Mouse (Mus musculus): ENCODE results near the gene Sf3b6. TPM values are rescaled to one million over a fixed set of nuclear protein-coding genes. Genes with fewer than 3 reads are reported as not detected.

The Sf3b6 gene
- 282 and 300 TPM in 2 replicates for polyA plus RNA-seq (2014; fragmentation: Nextera tagmentation; extraction: Ambion mirVana)

- no peaks in the 10 kb centered on the region for H3K27me3 ChIP-seq (replicated peaks; ENCODE audit: control insufficient read depth, insufficient read depth, low read length)
- H3K4me2 ChIP-seq (ENCODE audit: low read length): peak within 1 kb of the TSS; percentile 92
- peak; percentile 99 for ATAC-seq (replicated peaks; ENCODE audit: low FRiP score, low TSS enrichment, low read depth)
- peak within 1 kb of the TSS; percentile 68 for H3K4me3 ChIP-seq (ENCODE audit: low read depth, low read length)
- H3K9me3 ChIP-seq (ENCODE audit: control insufficient read depth, low read length): no peaks in the 10 kb centered on the region
- H3K36me3 ChIP-seq (ENCODE audit: control insufficient read depth, insufficient read depth, low read length): peaks cover 25% of the 10 kb centered on the region
- peak within 1 kb of the TSS; percentile 58 for H3K9ac ChIP-seq (ENCODE audit: low read length)
- DNase-seq (ENCODE audit: low spot score): peak; percentile 97
- WGBS: under 1% methylated on average over 49 of the region's 49 CpGs
- peaks cover 12% of the 10 kb centered on the region for H3K4me1 ChIP-seq (replicated peaks; ENCODE audit: control insufficient read depth, insufficient read depth, low read length)
- peak within 1 kb of the TSS; percentile 85 for H3K27ac ChIP-seq (ENCODE audit: low read depth)
These were observed at the start of gene Sf3b6 for GRCm38 (mm10) chr12:4817361-4818101. TSS of gene Sf3b6 (plus strand) at chr12:4817544.

GRCm38 (mm10) chr12:4768492-4769332 is 48.6 kb upstream of the Sf3b6 start, which contains the start of the genes Pfn4 and Fam228b:
TSS of gene Pfn4 (plus strand) at chr12:4769022.
TSS of gene Fam228b (minus strand) at chr12:4769267.
- peak; percentile 98 for ATAC-seq (replicated peaks; ENCODE audit: low FRiP score, low TSS enrichment, low read depth)
- peak; percentile 100 for DNase-seq (ENCODE audit: low spot score)
- 4% methylated on average over 56 of the region's 61 CpGs for WGBS

GRCm38 (mm10) chr12:4769333-4769723 is 48.0 kb upstream of the Sf3b6 start:
- no peaks in the 10 kb centered on the region for H3K36me3 ChIP-seq (ENCODE audit: control insufficient read depth, insufficient read depth, low read length)
- peak overlapping the region; percentile 89 for H3K27ac ChIP-seq (ENCODE audit: low read depth)
- ATAC-seq (replicated peaks; ENCODE audit: low FRiP score, low TSS enrichment, low read depth): no peak; the same call in 1 of the 2 replicates

More at GRCm38 (mm10) chr12:4768492-4769332, 48.6 kb upstream of the Sf3b6 start, which contains the start of the genes Pfn4 and Fam228b:
- H3K27ac ChIP-seq (ENCODE audit: low read depth): peak within 1 kb of the TSS; percentile 89
- no peaks in the 10 kb centered on the region for H3K36me3 ChIP-seq (ENCODE audit: control insufficient read depth, insufficient read depth, low read length)
- peak within 1 kb of the TSS; percentile 81 for H3K9ac ChIP-seq (ENCODE audit: low read length)
- peak within 1 kb of the TSS; percentile 71 for H3K4me2 ChIP-seq (ENCODE audit: low read length)
- no peaks in the 10 kb centered on the region for H3K9me3 ChIP-seq (ENCODE audit: control insufficient read depth, low read length)
- no peaks in the 10 kb centered on the region for H3K27me3 ChIP-seq (replicated peaks; ENCODE audit: control insufficient read depth, insufficient read depth, low read length)
- 0 out of 2 replicates have a peak, but pooled peaks cover 4% of the 10 kb centered on the region for H3K4me1 ChIP-seq (replicated peaks; ENCODE audit: control insufficient read depth, insufficient read depth, low read length)
- peak within 1 kb of the TSS; percentile 59 for H3K4me3 ChIP-seq (ENCODE audit: low read depth, low read length)

GRCm38 (mm10) chr12:4774895-4775587 is 42.3 kb upstream of the Sf3b6 start:
- no peak overlapping the region for H3K4me3 ChIP-seq (ENCODE audit: low read depth, low read length)
- 86% methylated on average over 8 of the region's 8 CpGs for WGBS
- H3K4me2 ChIP-seq (ENCODE audit: low read length): no peak overlapping the region
- H3K27ac ChIP-seq (ENCODE audit: low read depth): no peak overlapping the region
- DNase-seq (ENCODE audit: low spot score) (no peak), ATAC-seq (replicated peaks; ENCODE audit: low FRiP score, low TSS enrichment, low read depth) (no peak)
- no peaks in the 10 kb centered on the region for H3K27me3 ChIP-seq (replicated peaks; ENCODE audit: control insufficient read depth, insufficient read depth, low read length)
- H3K4me1 ChIP-seq (replicated peaks; ENCODE audit: control insufficient read depth, insufficient read depth, low read length): no peaks in the 10 kb centered on the region
- no peak overlapping the region for H3K9ac ChIP-seq (ENCODE audit: low read length)
- no peaks in the 10 kb centered on the region for H3K9me3 ChIP-seq (ENCODE audit: control insufficient read depth, low read length)
- H3K36me3 ChIP-seq (ENCODE audit: control insufficient read depth, insufficient read depth, low read length): no peaks in the 10 kb centered on the region

More at GRCm38 (mm10) chr12:4769333-4769723, 48.0 kb upstream of the Sf3b6 start:
- H3K9ac ChIP-seq (ENCODE audit: low read length): peak overlapping the region; percentile 81
- H3K4me3 ChIP-seq (ENCODE audit: low read depth, low read length): peak overlapping the region; percentile 59
- no peak for DNase-seq (ENCODE audit: low spot score)
- H3K4me2 ChIP-seq (ENCODE audit: low read length): peak overlapping the region; percentile 71
- H3K9me3 ChIP-seq (ENCODE audit: control insufficient read depth, low read length): no peaks in the 10 kb centered on the region
- 20% methylated on average over 13 of the region's 13 CpGs for WGBS
- 0 out of 2 replicates have a peak, but pooled peaks cover 4% of the 10 kb centered on the region for H3K4me1 ChIP-seq (replicated peaks; ENCODE audit: control insufficient read depth, insufficient read depth, low read length)
- H3K27me3 ChIP-seq (replicated peaks; ENCODE audit: control insufficient read depth, insufficient read depth, low read length): no peaks in the 10 kb centered on the region

GRCm38 (mm10) chr12:4775588-4775949 is 41.8 kb upstream of the Sf3b6 start:
- Histone ChIP-seq H3K9ac (ENCODE audit: low read length) (no peak overlapping the region), H3K4me1 (replicated peaks; ENCODE audit: control insufficient read depth, insufficient read depth, low read length) (no peaks in the 10 kb centered on the region), H3K36me3 (ENCODE audit: control insufficient read depth, insufficient read depth, low read length) (no peaks in the 10 kb centered on the region), H3K27me3 (replicated peaks; ENCODE audit: control insufficient read depth, insufficient read depth, low read length) (no peaks in the 10 kb centered on the region), H3K27ac (ENCODE audit: low read depth) (no peak overlapping the region), H3K4me3 (ENCODE audit: low read depth, low read length) (no peak overlapping the region), H3K9me3 (ENCODE audit: control insufficient read depth, low read length) (no peaks in the 10 kb centered on the region), H3K4me2 (ENCODE audit: low read length) (no peak overlapping the region)
- DNase-seq (ENCODE audit: low spot score): no peak
- ATAC-seq (replicated peaks; ENCODE audit: low FRiP score, low TSS enrichment, low read depth): no peak
- 75% methylated on average over 9 of the region's 9 CpGs for WGBS

GRCm38 (mm10) chr12:4777734-4778133 is 39.6 kb upstream of the Sf3b6 start:
- H3K36me3 ChIP-seq (ENCODE audit: control insufficient read depth, insufficient read depth, low read length): no peaks in the 10 kb centered on the region
- H3K4me2 ChIP-seq (ENCODE audit: low read length): no peak overlapping the region
- H3K27ac ChIP-seq (ENCODE audit: low read depth): no peak overlapping the region
- ATAC-seq (replicated peaks; ENCODE audit: low FRiP score, low TSS enrichment, low read depth): no peak
- no peak for DNase-seq (ENCODE audit: low spot score)
- no peaks in the 10 kb centered on the region for H3K27me3 ChIP-seq (replicated peaks; ENCODE audit: control insufficient read depth, insufficient read depth, low read length)
- no peaks in the 10 kb centered on the region for H3K9me3 ChIP-seq (ENCODE audit: control insufficient read depth, low read length)
- 82% methylated on average over 6 of the region's 6 CpGs for WGBS
- no peak overlapping the region for H3K9ac ChIP-seq (ENCODE audit: low read length)
- H3K4me1 ChIP-seq (replicated peaks; ENCODE audit: control insufficient read depth, insufficient read depth, low read length): no peaks in the 10 kb centered on the region
- no peak overlapping the region for H3K4me3 ChIP-seq (ENCODE audit: low read depth, low read length)

- ATAC-seq (replicated peaks; ENCODE audit: low FRiP score, low TSS enrichment, low read depth) (no peak), DNase-seq (ENCODE audit: low spot score) (no peak)
- no peaks in the 10 kb centered on the region for H3K36me3 ChIP-seq (ENCODE audit: control insufficient read depth, insufficient read depth, low read length)
- H3K4me1 ChIP-seq (replicated peaks; ENCODE audit: control insufficient read depth, insufficient read depth, low read length): no peaks in the 10 kb centered on the region
- no peak overlapping the region for H3K27ac ChIP-seq (ENCODE audit: low read depth)
- H3K4me2 ChIP-seq (ENCODE audit: low read length): no peak overlapping the region
- H3K27me3 ChIP-seq (replicated peaks; ENCODE audit: control insufficient read depth, insufficient read depth, low read length): no peaks in the 10 kb centered on the region
- H3K4me3 ChIP-seq (ENCODE audit: low read depth, low read length): no peak overlapping the region
- H3K9me3 ChIP-seq (ENCODE audit: control insufficient read depth, low read length): no peaks in the 10 kb centered on the region
- 58% methylated on average over 2 of the region's 2 CpGs for WGBS
- H3K9ac ChIP-seq (ENCODE audit: low read length): no peak overlapping the region
These were observed 37.1 kb upstream of the Sf3b6 start for GRCm38 (mm10) chr12:4780245-4780644.

- no peak overlapping the region for H3K27ac ChIP-seq (ENCODE audit: low read depth)
- DNase-seq (ENCODE audit: low spot score) (no peak), ATAC-seq (replicated peaks; ENCODE audit: low FRiP score, low TSS enrichment, low read depth) (no peak)
- H3K4me2 ChIP-seq (ENCODE audit: low read length): no peak overlapping the region
- no peaks in the 10 kb centered on the region for H3K4me1 ChIP-seq (replicated peaks; ENCODE audit: control insufficient read depth, insufficient read depth, low read length)
- no peak overlapping the region for H3K9ac ChIP-seq (ENCODE audit: low read length)
- 84% methylated on average over 1 of the region's 1 CpGs for WGBS
- no peak overlapping the region for H3K4me3 ChIP-seq (ENCODE audit: low read depth, low read length)
- H3K36me3 ChIP-seq (ENCODE audit: control insufficient read depth, insufficient read depth, low read length): no peaks in the 10 kb centered on the region
- H3K9me3 ChIP-seq (ENCODE audit: control insufficient read depth, low read length): no peaks in the 10 kb centered on the region
- no peaks in the 10 kb centered on the region for H3K27me3 ChIP-seq (replicated peaks; ENCODE audit: control insufficient read depth, insufficient read depth, low read length)
These were observed 36.1 kb upstream of the Sf3b6 start for GRCm38 (mm10) chr12:4781270-4781669.
